Mouse (Mus musculus) megakaryocyte, embryonic 14.5 days (primary cell): ENCODE measurements around the gene Ctcfl.

Experiments
- FLI1 ChIP-seq: IDR thresholded peaks from 2 replicates; pipeline ENCODE4 v1.6.1; 2012; ENCODE audit warnings: low read length, inconsistent platforms, mixed read lengths
- GATA1 ChIP-seq: IDR thresholded peaks from 3 replicates; pipeline ENCODE4 v1.6.1; 2012; ENCODE audit warnings: mixed read lengths, low read length, inconsistent platforms, borderline replicate concordance

DNA sequence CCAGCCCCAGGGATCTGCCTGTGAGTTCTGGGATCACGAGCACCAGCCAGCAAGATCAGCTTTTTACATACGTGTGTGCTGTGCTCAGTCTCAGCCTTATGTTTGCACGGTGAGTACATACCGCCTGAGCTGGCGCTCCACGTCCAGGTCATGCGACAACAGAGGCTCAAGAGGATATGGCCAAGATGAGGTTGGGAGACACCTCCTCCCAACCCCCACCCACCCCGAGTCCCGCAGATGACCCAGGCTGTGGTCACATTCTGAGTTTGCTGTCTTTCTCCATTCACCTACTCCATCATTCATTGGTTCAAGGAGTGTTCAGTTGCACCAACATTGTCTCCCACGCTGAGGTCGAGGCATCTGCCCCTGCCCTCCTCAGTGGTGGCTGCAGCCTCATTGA, 34.5 kb downstream of the Ctcfl start:
- no peak for TF ChIP-seq GATA1
- TF ChIP-seq FLI1: no peak
